11 mouse cellular contexts compared by ENCODE assay signal in genomic region chr2:168333552-168334240, GRCm38 (mm10). TPM values are rescaled to one million over a fixed set of nuclear protein-coding genes. Genes with fewer than 3 reads are reported as not detected.
A peak's percentile ranks its signal among the peaks of the same experiment; 100 is the strongest.
DNase-seq lines count a peak whose midpoint lies in the region; ATAC-seq lines count a peak whose summit lies in the region.
"Had no signal": no experiment of that assay in that cellular context is flagged by ENCODE, and none has a peak within 500 bp of the region (broad histone marks: within the 10 kb centered on the region; RNA-seq: fewer than 3 reads in every experiment).

No protein-coding gene starts in this region.

- ATAC-seq in limb, embryonic 13.5 days (ENCODE audit: low FRiP score, low read depth): 0 out of 2 replicates have a peak, but pooled peaks have one; percentile 34
- ATAC-seq in embryonic facial prominence, embryonic 11.5 days (replicated peaks; ENCODE audit: insufficient number of reproducible peaks, low FRiP score, low TSS enrichment, low read depth): no peak
- no peak; the same call in 1 of the 2 replicates for ATAC-seq in intestine, embryonic 16.5 days
- peak; percentile 56; the same call in 1 of the 2 replicates for ATAC-seq in stomach, embryonic 15.5 days (ENCODE audit: insufficient read depth, low FRiP score, low read depth)
- ATAC-seq: liver, embryonic 12.5 days had no signal

- no peak overlapping the region for H3K4me3 ChIP-seq in limb, embryonic 13.5 days
- H3K4me3 ChIP-seq in limb, embryonic 10.5 days: no peak overlapping the region
- H3K4me3 ChIP-seq in embryonic facial prominence, embryonic 11.5 days (ENCODE audit: low read depth, low read length): no peak overlapping the region
- no peak overlapping the region for H3K4me3 ChIP-seq in intestine, embryonic 16.5 days (ENCODE audit: low read length)
- no peak overlapping the region for H3K4me3 ChIP-seq in stomach, embryonic 15.5 days (replicated peaks)
- H3K4me3 ChIP-seq: liver, embryonic 12.5 days had no signal

- H3K4me2 ChIP-seq in limb, embryonic 13.5 days (replicated peaks): no peak overlapping the region
- H3K4me2 ChIP-seq in embryonic facial prominence, embryonic 11.5 days (ENCODE audit: low read depth, low read length): no peak overlapping the region
- no peak overlapping the region for H3K4me2 ChIP-seq in intestine, embryonic 16.5 days (ENCODE audit: low read depth, low read length)
- H3K4me2 ChIP-seq in stomach, embryonic 15.5 days: 0 out of 2 replicates have a peak overlapping the region, but pooled peaks have one; percentile 2
- H3K4me2 ChIP-seq: liver, embryonic 12.5 days had no signal

- DNase-seq in limb, embryonic 10.5 days (ENCODE audit: low spot score): no peak
- peak; percentile 33 for DNase-seq in embryonic facial prominence, embryonic 11.5 days (ENCODE audit: low spot score)
- no peak for DNase-seq in frontal cortex, postnatal 10 days (ENCODE audit: low spot score in 2 of 2)
- no peak for DNase-seq in spleen, adult 12 weeks (ENCODE audit: low spot score)
- DNase-seq: cerebellum, adult 8-10 months; gastrocnemius, postnatal 10 days; thymus, adult 18-20 months had no signal

- no peaks in the 10 kb centered on the region for H3K27me3 ChIP-seq in limb, embryonic 13.5 days
- no peaks in the 10 kb centered on the region for H3K27me3 ChIP-seq in limb, embryonic 10.5 days (ENCODE audit: low read depth, poor library complexity, severe bottlenecking)
- H3K27me3 ChIP-seq in embryonic facial prominence, embryonic 11.5 days (ENCODE audit: control insufficient read depth, insufficient read depth, low read length): no peaks in the 10 kb centered on the region
- H3K27me3 ChIP-seq in intestine, embryonic 16.5 days (replicated peaks; ENCODE audit: control insufficient read depth, insufficient read depth, low read length): no peaks in the 10 kb centered on the region
- no peaks in the 10 kb centered on the region for H3K27me3 ChIP-seq in stomach, embryonic 15.5 days (replicated peaks)
- H3K27me3 ChIP-seq: liver, embryonic 12.5 days had no signal

- no peaks in the 10 kb centered on the region for H3K9me3 ChIP-seq in limb, embryonic 13.5 days
- no peaks in the 10 kb centered on the region for H3K9me3 ChIP-seq in limb, embryonic 10.5 days (replicated peaks)
- no peaks in the 10 kb centered on the region for H3K9me3 ChIP-seq in embryonic facial prominence, embryonic 11.5 days (replicated peaks; ENCODE audit: control insufficient read depth, low read length)
- H3K9me3 ChIP-seq in intestine, embryonic 16.5 days (ENCODE audit: control insufficient read depth, low read length): no peaks in the 10 kb centered on the region
- H3K9me3 ChIP-seq in stomach, embryonic 15.5 days: no peaks in the 10 kb centered on the region
- H3K9me3 ChIP-seq: liver, embryonic 12.5 days had no signal

- H3K9ac ChIP-seq in limb, embryonic 13.5 days: no peak overlapping the region
- H3K9ac ChIP-seq in embryonic facial prominence, embryonic 11.5 days (replicated peaks; ENCODE audit: low read length): no peak overlapping the region
- no peak overlapping the region for H3K9ac ChIP-seq in intestine, embryonic 16.5 days (ENCODE audit: low read depth, low read length)
- no peak overlapping the region for H3K9ac ChIP-seq in stomach, embryonic 15.5 days
- H3K9ac ChIP-seq: liver, embryonic 12.5 days had no signal

- 62% methylated on average over 20 of the region's 20 CpGs for WGBS in limb, embryonic 13.5 days
- WGBS in limb, embryonic 10.5 days: 71% methylated on average over 20 of the region's 20 CpGs
- 47% methylated on average over 20 of the region's 20 CpGs for WGBS in embryonic facial prominence, embryonic 11.5 days
- WGBS in intestine, embryonic 16.5 days: 48% methylated on average over 20 of the region's 20 CpGs
- 31% methylated on average over 20 of the region's 20 CpGs for WGBS in stomach, embryonic 15.5 days

- peak overlapping the region; percentile 6; the same call in 1 of the 2 replicates for H3K27ac ChIP-seq in limb, embryonic 13.5 days
- no peak overlapping the region; the same call in 1 of the 2 replicates for H3K27ac ChIP-seq in limb, embryonic 10.5 days
- H3K27ac ChIP-seq in embryonic facial prominence, embryonic 11.5 days (replicated peaks; ENCODE audit: low read depth, low read length): no peak overlapping the region
- H3K27ac ChIP-seq in intestine, embryonic 16.5 days (ENCODE audit: low read length): 0 out of 2 replicates have a peak overlapping the region, but pooled peaks have one; percentile 17
- H3K27ac ChIP-seq in stomach, embryonic 15.5 days: 0 out of 2 replicates have a peak overlapping the region, but pooled peaks have one; percentile 50
- H3K27ac ChIP-seq: liver, embryonic 12.5 days had no signal

- H3K4me1 ChIP-seq in limb, embryonic 13.5 days: peaks cover 26% of the 10 kb centered on the region
- peaks cover 15% of the 10 kb centered on the region for H3K4me1 ChIP-seq in limb, embryonic 10.5 days
- peaks cover 2% of the 10 kb centered on the region; the same call in 1 of the 2 replicates for H3K4me1 ChIP-seq in embryonic facial prominence, embryonic 11.5 days (ENCODE audit: control insufficient read depth, insufficient read depth, low read length)
- H3K4me1 ChIP-seq in intestine, embryonic 16.5 days (ENCODE audit: control insufficient read depth, insufficient read depth, low read length): peaks cover 11% of the 10 kb centered on the region; the same call in 1 of the 2 replicates
- peaks cover 11% of the 10 kb centered on the region for H3K4me1 ChIP-seq in stomach, embryonic 15.5 days
- H3K4me1 ChIP-seq: liver, embryonic 12.5 days had no signal

- no peaks in the 10 kb centered on the region for H3K36me3 ChIP-seq in limb, embryonic 13.5 days
- no peaks in the 10 kb centered on the region for H3K36me3 ChIP-seq in limb, embryonic 10.5 days
- H3K36me3 ChIP-seq in embryonic facial prominence, embryonic 11.5 days (replicated peaks; ENCODE audit: control insufficient read depth, insufficient read depth, low read depth, low read length): no peaks in the 10 kb centered on the region
- no peaks in the 10 kb centered on the region for H3K36me3 ChIP-seq in intestine, embryonic 16.5 days (ENCODE audit: control insufficient read depth, insufficient read depth, low read length)
- H3K36me3 ChIP-seq in stomach, embryonic 15.5 days: no peaks in the 10 kb centered on the region
- H3K36me3 ChIP-seq: liver, embryonic 12.5 days had no signal

RNA-seq across cellular contexts. Expression of gene Kcng1, which starts 52.2 kb away (rescaled TPM):
- polyA plus RNA-seq in limb, embryonic 13.5 days (2015; fragmentation: Nextera tagmentation; extraction: Ambion mirVana): 1.3 and 1.8 TPM in 2 replicates
- 1.4 and 2.3 TPM in 2 replicates for polyA plus RNA-seq in limb, embryonic 10.5 days (2016; fragmentation: Nextera tagmentation; extraction: Ambion mirVana)
- polyA plus RNA-seq in embryonic facial prominence, embryonic 11.5 days (2014; fragmentation: Nextera tagmentation; extraction: Ambion mirVana): 0.50 and 0.92 TPM in 2 replicates
- 6.1 and 6.4 TPM in 2 replicates for polyA plus RNA-seq in intestine, embryonic 16.5 days (2015; fragmentation: Nextera tagmentation; extraction: Ambion mirVana)
- 6.4 and 6.9 TPM in 2 replicates for polyA plus RNA-seq in stomach, embryonic 15.5 days (2015; fragmentation: Nextera tagmentation; extraction: Ambion mirVana)

Comparison
In these comparisons a context has a peak if more than half of its experiments do, and no peak if none do; other contexts are left out.
1. H3K27ac ChIP-seq: peak in limb, embryonic 13.5 days (single experiment), intestine, embryonic 16.5 days (single experiment) and stomach, embryonic 15.5 days (single experiment); none in limb, embryonic 10.5 days (single experiment) and embryonic facial prominence, embryonic 11.5 days (single experiment).
2. ATAC-seq: peak in limb, embryonic 13.5 days (single experiment) and stomach, embryonic 15.5 days (single experiment); none in embryonic facial prominence, embryonic 11.5 days (single experiment) and intestine, embryonic 16.5 days (single experiment).